Mouse (Mus musculus) thymus, adult 2 months (tissue): Measurements from ENCODE around the gene Clcf1.
A peak's percentile ranks its signal among the peaks of the same experiment; 100 is the strongest.

Experiments used
- CTCF ChIP-seq: fragments of 200-500 bp; IDR thresholded peaks from 2 replicates; pipeline ENCODE4 v1.5.1; 2012; ENCODE audit warnings: mild to moderate bottlenecking, control low read depth, low read length, moderate library complexity, borderline replicate concordance; ENCODE audit not compliant: control insufficient read depth, poor library complexity, insufficient read depth; ENCODE audit errors: extremely low read depth
- POLR2A ChIP-seq: fragments of 200-500 bp; IDR thresholded peaks from 2 replicates; pipeline ENCODE4 v1.6.1; 2012; ENCODE audit warnings: mild to moderate bottlenecking, low read length, control low read depth, moderate library complexity; ENCODE audit not compliant: control insufficient read depth, poor library complexity, insufficient read depth; ENCODE audit errors: extremely low read depth

DNA sequence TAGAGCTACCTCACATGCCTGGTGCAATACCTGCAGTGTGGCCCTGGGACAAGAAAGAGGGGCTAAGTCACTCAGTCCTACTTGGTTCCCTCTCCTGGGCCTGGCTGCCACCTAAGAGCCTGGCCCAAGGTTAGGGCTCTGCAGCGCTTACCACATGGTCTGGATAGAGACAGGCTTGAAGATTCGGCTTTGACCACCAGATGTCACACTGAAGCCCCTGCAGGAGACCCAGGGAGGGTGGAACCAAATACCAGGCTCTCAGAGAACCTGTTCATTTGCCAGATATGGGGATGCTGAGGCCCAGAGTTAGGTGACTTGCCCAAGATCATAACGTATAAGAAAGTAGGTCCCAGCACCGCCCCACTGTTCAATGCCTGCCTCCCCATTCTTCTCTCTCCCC, 51.9 kb downstream of the Clcf1 start:
- TF ChIP-seq CTCF: 0 out of 2 replicates have a peak, but pooled peaks have one; percentile 8
- no peak for TF ChIP-seq POLR2A
